Mouse (Mus musculus): ENCODE data around the gene Ints1. TPM values are rescaled to one million over a fixed set of nuclear protein-coding genes. Genes with fewer than 3 reads are reported as not detected.

Ints1 gene
- polyA plus RNA-seq, 1 experiment from 2014 or later: 21.9 TPM

GRCm38 (mm10) chr5:139734016-139734415 lies 41.5 kb downstream of the Ints1 start:
- H3K9ac ChIP-seq (ENCODE audit: low read length): no peak overlapping the region
- 52% methylated on average over 3 of the region's 3 CpGs for WGBS
- H3K27ac ChIP-seq (ENCODE audit: low read length): peak overlapping the region; percentile 15; the same call in 1 of the 2 replicates
- no peaks in the 10 kb centered on the region for H3K27me3 ChIP-seq (ENCODE audit: control insufficient read depth, insufficient read depth, low read depth, low read length)
- no peak overlapping the region for H3K4me2 ChIP-seq (ENCODE audit: low read depth, low read length)
- no peaks in the 10 kb centered on the region for H3K36me3 ChIP-seq (ENCODE audit: control insufficient read depth, insufficient read depth, low read length)
- no peak for ATAC-seq (ENCODE audit: low read depth)
- peaks cover 40% of the 10 kb centered on the region for H3K4me1 ChIP-seq (replicated peaks; ENCODE audit: control insufficient read depth, insufficient read depth, low read length)
- no peaks in the 10 kb centered on the region for H3K9me3 ChIP-seq (ENCODE audit: control insufficient read depth, low read length)
- no peak overlapping the region for H3K4me3 ChIP-seq (ENCODE audit: low read length)

GRCm38 (mm10) chr5:139732634-139733107 lies 42.8 kb downstream of the Ints1 start:
- peaks cover 40% of the 10 kb centered on the region for H3K4me1 ChIP-seq (replicated peaks; ENCODE audit: control insufficient read depth, insufficient read depth, low read length)
- peak overlapping the region; percentile 36; the same call in 1 of the 2 replicates for H3K9ac ChIP-seq (ENCODE audit: low read length)
- H3K27ac ChIP-seq (ENCODE audit: low read length): peak overlapping the region; percentile 71
- WGBS: 44% methylated on average over 11 of the region's 11 CpGs
- H3K27me3 ChIP-seq (ENCODE audit: control insufficient read depth, insufficient read depth, low read depth, low read length): no peaks in the 10 kb centered on the region
- H3K36me3 ChIP-seq (ENCODE audit: control insufficient read depth, insufficient read depth, low read length): no peaks in the 10 kb centered on the region
- H3K9me3 ChIP-seq (ENCODE audit: control insufficient read depth, low read length): no peaks in the 10 kb centered on the region
- H3K4me2 ChIP-seq (ENCODE audit: low read depth, low read length): peak overlapping the region; percentile 37
- H3K4me3 ChIP-seq (ENCODE audit: low read length): no peak overlapping the region
- ATAC-seq (ENCODE audit: low read depth): peak; percentile 41

- Histone ChIP-seq H3K36me3 (ENCODE audit: control insufficient read depth, insufficient read depth, low read length) (no peaks in the 10 kb centered on the region), H3K4me3 (ENCODE audit: low read length) (no peak overlapping the region), H3K4me1 (replicated peaks; ENCODE audit: control insufficient read depth, insufficient read depth, low read length) (peaks cover 35% of the 10 kb centered on the region), H3K27ac (ENCODE audit: low read length) (0 out of 2 replicates have a peak overlapping the region, but pooled peaks have one; percentile 9), H3K27me3 (ENCODE audit: control insufficient read depth, insufficient read depth, low read depth, low read length) (no peaks in the 10 kb centered on the region), H3K9ac (ENCODE audit: low read length) (peak overlapping the region; percentile 1; the same call in 1 of the 2 replicates), H3K9me3 (ENCODE audit: control insufficient read depth, low read length) (no peaks in the 10 kb centered on the region), H3K4me2 (ENCODE audit: low read depth, low read length) (no peak overlapping the region)
- WGBS: 39% methylated on average over 8 of the region's 8 CpGs
- ATAC-seq (ENCODE audit: low read depth): peak; percentile 27; the same call in 1 of the 2 replicates
Measured at GRCm38 (mm10) chr5:139730712-139731486, 44.6 kb downstream of the Ints1 start.

GRCm38 (mm10) chr5:139727261-139727660 lies 48.2 kb downstream of the Ints1 start:
- no peak for ATAC-seq (ENCODE audit: low read depth)
- H3K9me3 ChIP-seq (ENCODE audit: control insufficient read depth, low read length): no peaks in the 10 kb centered on the region
- no peak overlapping the region for H3K27ac ChIP-seq (ENCODE audit: low read length)
- no peak overlapping the region for H3K4me3 ChIP-seq (ENCODE audit: low read length)
- peaks cover 19% of the 10 kb centered on the region for H3K4me1 ChIP-seq (replicated peaks; ENCODE audit: control insufficient read depth, insufficient read depth, low read length)
- no peaks in the 10 kb centered on the region for H3K27me3 ChIP-seq (ENCODE audit: control insufficient read depth, insufficient read depth, low read depth, low read length)
- no peaks in the 10 kb centered on the region for H3K36me3 ChIP-seq (ENCODE audit: control insufficient read depth, insufficient read depth, low read length)
- H3K9ac ChIP-seq (ENCODE audit: low read length): no peak overlapping the region
- 85% methylated on average over 11 of the region's 11 CpGs for WGBS
- no peak overlapping the region for H3K4me2 ChIP-seq (ENCODE audit: low read depth, low read length)

- Histone ChIP-seq H3K4me3 (ENCODE audit: low read length) (no peak overlapping the region), H3K9ac (ENCODE audit: low read length) (no peak overlapping the region), H3K9me3 (ENCODE audit: control insufficient read depth, low read length) (no peaks in the 10 kb centered on the region), H3K4me2 (ENCODE audit: low read depth, low read length) (no peak overlapping the region), H3K4me1 (replicated peaks; ENCODE audit: control insufficient read depth, insufficient read depth, low read length) (peaks cover 15% of the 10 kb centered on the region), H3K27ac (ENCODE audit: low read length) (no peak overlapping the region), H3K27me3 (ENCODE audit: control insufficient read depth, insufficient read depth, low read depth, low read length) (no peaks in the 10 kb centered on the region), H3K36me3 (ENCODE audit: control insufficient read depth, insufficient read depth, low read length) (no peaks in the 10 kb centered on the region)
- ATAC-seq (ENCODE audit: low read depth): no peak
- 77% methylated on average over 3 of the region's 3 CpGs for WGBS
Measured at GRCm38 (mm10) chr5:139726186-139726585, 49.3 kb downstream of the Ints1 start.

GRCm38 (mm10) chr5:139724336-139725116 lies 50.9 kb downstream of the Ints1 start:
- Histone ChIP-seq H3K36me3 (ENCODE audit: control insufficient read depth, insufficient read depth, low read length) (no peaks in the 10 kb centered on the region), H3K9ac (ENCODE audit: low read length) (peak overlapping the region; percentile 32; the same call in 1 of the 2 replicates), H3K9me3 (ENCODE audit: control insufficient read depth, low read length) (no peaks in the 10 kb centered on the region), H3K27me3 (ENCODE audit: control insufficient read depth, insufficient read depth, low read depth, low read length) (no peaks in the 10 kb centered on the region), H3K4me1 (replicated peaks; ENCODE audit: control insufficient read depth, insufficient read depth, low read length) (peaks cover 7% of the 10 kb centered on the region), H3K4me2 (ENCODE audit: low read depth, low read length) (no peak overlapping the region), H3K4me3 (ENCODE audit: low read length) (no peak overlapping the region), H3K27ac (ENCODE audit: low read length) (no peak overlapping the region)
- peak; percentile 50; the same call in 1 of the 2 replicates for ATAC-seq (ENCODE audit: low read depth)
- WGBS: 31% methylated on average over 10 of the region's 10 CpGs

GRCm38 (mm10) chr5:139723113-139723512 lies 52.4 kb downstream of the Ints1 start:
- WGBS: 56% methylated on average over 9 of the region's 9 CpGs
- no peak for ATAC-seq (ENCODE audit: low read depth)
- Histone ChIP-seq H3K4me2 (ENCODE audit: low read depth, low read length) (no peak overlapping the region), H3K4me1 (replicated peaks; ENCODE audit: control insufficient read depth, insufficient read depth, low read length) (peaks cover 11% of the 10 kb centered on the region), H3K4me3 (ENCODE audit: low read length) (no peak overlapping the region), H3K27ac (ENCODE audit: low read length) (no peak overlapping the region), H3K36me3 (ENCODE audit: control insufficient read depth, insufficient read depth, low read length) (no peaks in the 10 kb centered on the region), H3K9me3 (ENCODE audit: control insufficient read depth, low read length) (no peaks in the 10 kb centered on the region), H3K27me3 (ENCODE audit: control insufficient read depth, insufficient read depth, low read depth, low read length) (no peaks in the 10 kb centered on the region), H3K9ac (ENCODE audit: low read length) (no peak overlapping the region)

GRCm38 (mm10) chr5:139722709-139723108 lies 52.8 kb downstream of the Ints1 start:
- H3K36me3 ChIP-seq (ENCODE audit: control insufficient read depth, insufficient read depth, low read length): no peaks in the 10 kb centered on the region
- H3K9ac ChIP-seq (ENCODE audit: low read length): no peak overlapping the region
- no peaks in the 10 kb centered on the region for H3K9me3 ChIP-seq (ENCODE audit: control insufficient read depth, low read length)
- H3K4me3 ChIP-seq (ENCODE audit: low read length): no peak overlapping the region
- ATAC-seq (ENCODE audit: low read depth): no peak
- peaks cover 11% of the 10 kb centered on the region for H3K4me1 ChIP-seq (replicated peaks; ENCODE audit: control insufficient read depth, insufficient read depth, low read length)
- H3K4me2 ChIP-seq (ENCODE audit: low read depth, low read length): no peak overlapping the region
- no peak overlapping the region for H3K27ac ChIP-seq (ENCODE audit: low read length)
- 54% methylated on average over 6 of the region's 6 CpGs for WGBS
- H3K27me3 ChIP-seq (ENCODE audit: control insufficient read depth, insufficient read depth, low read depth, low read length): no peaks in the 10 kb centered on the region

GRCm38 (mm10) chr5:139718949-139719348 lies 56.5 kb downstream of the Ints1 start:
- peaks cover 4% of the 10 kb centered on the region; the same call in 1 of the 2 replicates for H3K4me1 ChIP-seq (replicated peaks; ENCODE audit: control insufficient read depth, insufficient read depth, low read length)
- H3K9me3 ChIP-seq (ENCODE audit: control insufficient read depth, low read length): no peaks in the 10 kb centered on the region
- no peaks in the 10 kb centered on the region for H3K27me3 ChIP-seq (ENCODE audit: control insufficient read depth, insufficient read depth, low read depth, low read length)
- ATAC-seq (ENCODE audit: low read depth): no peak
- H3K27ac ChIP-seq (ENCODE audit: low read length): no peak overlapping the region
- no peak overlapping the region for H3K4me2 ChIP-seq (ENCODE audit: low read depth, low read length)
- 81% methylated on average over 6 of the region's 7 CpGs for WGBS
- no peak overlapping the region for H3K4me3 ChIP-seq (ENCODE audit: low read length)
- no peak overlapping the region for H3K9ac ChIP-seq (ENCODE audit: low read length)
- no peaks in the 10 kb centered on the region for H3K36me3 ChIP-seq (ENCODE audit: control insufficient read depth, insufficient read depth, low read length)

Data from lung, embryonic 16.5 days (tissue).